Mouse (Mus musculus): ENCODE measurements at regions not wholly inside any gene's neighbourhood (a gene's known extent, or its start where the extent isn't known, plus 50 kb on each side); places are given as distances from the start of the nearest gene placed in this dataset.

DNA sequence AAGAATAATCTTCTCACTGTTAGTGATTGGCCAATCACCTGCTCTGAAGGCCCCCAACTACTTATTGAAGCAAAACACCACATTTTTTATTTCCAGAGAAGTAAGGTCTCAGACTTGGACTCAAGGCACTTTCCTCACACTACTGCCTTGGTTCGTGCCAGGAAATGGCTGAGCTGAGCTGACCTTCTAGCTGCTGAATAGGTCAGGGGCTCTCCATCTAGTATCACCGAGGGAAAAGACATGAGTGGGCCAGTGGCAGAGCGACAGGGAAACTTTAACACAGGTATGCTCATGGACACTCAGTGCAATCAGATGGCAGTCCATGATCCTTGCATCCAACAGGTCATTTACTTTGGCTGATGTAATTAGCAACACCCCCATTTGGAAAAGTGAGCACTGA lies 635.3 kb downstream of the Insc start:
- no peak overlapping the region for H3K27ac ChIP-seq (ENCODE audit: insufficient read depth, low read depth)
- H3K4me3 ChIP-seq (replicated peaks in 1 of 3; ENCODE audit: low read depth in 2 of 3, low read length in 2 of 3, poor library complexity in 1 of 3) = no peak overlapping the region
- dilution Hi-C loops (cut with MboI; ENCODE audit: extremely low pct_ligation_motif_present, extremely low pct_unique_long_range_greater_than_20kb, low sequenced_read_pairs) = no loop called here
- H3K36me3 ChIP-seq (replicated peaks in 1 of 2; ENCODE audit: control insufficient read depth in 1 of 2, insufficient read depth in 1 of 2, low read length in 1 of 2) = no peaks in the 10 kb centered on the region
- H3K27me3 ChIP-seq (replicated peaks) = no peaks in the 10 kb centered on the region
- DNase-seq (ENCODE audit: extremely low read depth) = no peak
- H3K9ac ChIP-seq (ENCODE audit: insufficient read depth, low read depth) = no peak overlapping the region
- H3K4me1 ChIP-seq (ENCODE audit: control insufficient read depth in 1 of 2, insufficient read depth in 2 of 2) = no peaks in the 10 kb centered on the region
- TF ChIP-seq E2F4 (IDR thresholded peaks at IDR 0.05; ENCODE audit: insufficient replicate concordance, low read depth, low read length) = no peak
- no peak for TF ChIP-seq ETS1 (conservative IDR thresholded peaks at IDR 0.05; ENCODE audit: low read depth, low read length)
- TF ChIP-seq SIN3A (IDR thresholded peaks at IDR 0.05; ENCODE audit: low read length) = no peak
- no peak for TF ChIP-seq POLR2AphosphoS2 (IDR thresholded peaks at IDR 0.05; ENCODE audit: low read depth, low read length)
- no peak for TF ChIP-seq KAT2A (IDR thresholded peaks at IDR 0.05; ENCODE audit: insufficient replicate concordance, low read length)
- TF ChIP-seq CHD1 (IDR thresholded peaks at IDR 0.05; ENCODE audit: low read depth, low read length) = no peak
- TF ChIP-seq TBP (conservative IDR thresholded peaks at IDR 0.05; ENCODE audit: low read depth, low read length) = no peak
- TF ChIP-seq MEF2A (IDR thresholded peaks at IDR 0.05; ENCODE audit: borderline replicate concordance, low read depth, low read length) = no peak
- in situ Hi-C loops (cut with MboI; ENCODE audit: low pct_ligation_motif_present, low pct_unique_long_range_greater_than_20kb, low sequenced_read_pairs) = no loop called here
- H3K9me3 ChIP-seq (replicated peaks; ENCODE audit: low read length) = no peaks in the 10 kb centered on the region
- no peaks in the 10 kb centered on the region for H3K79me2 ChIP-seq (replicated peaks; ENCODE audit: control insufficient read depth, extremely low read depth, insufficient read depth, poor library complexity, severe bottlenecking)
- H3K4me2 ChIP-seq (ENCODE audit: insufficient read depth, low read depth, poor library complexity, severe bottlenecking) = no peak overlapping the region

DNA sequence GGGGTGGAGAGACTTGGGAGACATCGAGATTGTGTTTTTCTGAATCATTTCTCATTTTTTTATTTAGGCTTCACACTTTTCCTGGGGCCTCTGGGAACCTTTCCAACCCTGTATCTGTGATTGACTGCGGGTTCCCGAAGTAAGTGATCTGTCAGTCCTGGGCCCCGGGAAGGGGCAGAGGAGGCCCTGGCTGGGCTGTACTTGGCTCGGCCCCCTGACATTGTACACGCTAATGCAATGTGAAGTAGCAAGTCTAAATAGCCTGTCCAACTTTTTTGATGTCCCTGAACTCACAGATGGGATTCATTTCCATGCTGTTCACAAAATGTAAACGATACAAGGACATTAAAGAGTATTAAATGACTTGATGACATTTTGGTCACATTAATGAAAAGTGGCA lies 636.1 kb downstream of the Insc start:
- in situ Hi-C loops (cut with MboI; ENCODE audit: low pct_ligation_motif_present, low pct_unique_long_range_greater_than_20kb, low sequenced_read_pairs) (no loop called here), dilution Hi-C loops (cut with MboI; ENCODE audit: extremely low pct_ligation_motif_present, extremely low pct_unique_long_range_greater_than_20kb, low sequenced_read_pairs) (no loop called here)
- H3K4me2 ChIP-seq (ENCODE audit: insufficient read depth, low read depth, poor library complexity, severe bottlenecking) = no peak overlapping the region
- H3K4me3 ChIP-seq (replicated peaks in 1 of 3; ENCODE audit: low read depth in 2 of 3, low read length in 2 of 3, poor library complexity in 1 of 3) = no peak overlapping the region
- no peaks in the 10 kb centered on the region for H3K27me3 ChIP-seq (replicated peaks)
- no peaks in the 10 kb centered on the region for H3K79me2 ChIP-seq (replicated peaks; ENCODE audit: control insufficient read depth, extremely low read depth, insufficient read depth, poor library complexity, severe bottlenecking)
- TF ChIP-seq CTCF (conservative IDR thresholded peaks at IDR 0.05 in 1 of 2, IDR thresholded peaks at IDR 0.05 in 1 of 2; ENCODE audit: low read depth in 2 of 2, low read length in 2 of 2) (no peak), POLR2AphosphoS2 (IDR thresholded peaks at IDR 0.05; ENCODE audit: low read depth, low read length) (no peak), TBP (conservative IDR thresholded peaks at IDR 0.05; ENCODE audit: low read depth, low read length) (no peak), MXI1 (IDR thresholded peaks at IDR 0.05; ENCODE audit: low read depth, low read length) (no peak), GABPA (IDR thresholded peaks at IDR 0.05; ENCODE audit: insufficient replicate concordance, low read depth, low read length) (no peak), UBTF (IDR thresholded peaks at IDR 0.05; ENCODE audit: low read depth, low read length) (no peak), ZC3H11A (IDR thresholded peaks at IDR 0.05; ENCODE audit: low read depth, low read length) (no peak), MAFK (IDR thresholded peaks at IDR 0.05; ENCODE audit: insufficient replicate concordance, low read length) (no peak), SMC3 (IDR thresholded peaks at IDR 0.05; ENCODE audit: low read depth, low read length) (no peak), TCF12 (IDR thresholded peaks at IDR 0.05; ENCODE audit: low read depth, low read length) (no peak), USF2 (conservative IDR thresholded peaks at IDR 0.05; ENCODE audit: low read depth, low read length) (no peak), E2F4 (IDR thresholded peaks at IDR 0.05; ENCODE audit: insufficient replicate concordance, low read depth, low read length) (no peak), MEF2A (IDR thresholded peaks at IDR 0.05; ENCODE audit: borderline replicate concordance, low read depth, low read length) (no peak), ELF1 (IDR thresholded peaks at IDR 0.05; ENCODE audit: low read depth, low read length) (no peak), PAX5 (IDR thresholded peaks at IDR 0.05; ENCODE audit: low read length) (no peak), KAT2A (IDR thresholded peaks at IDR 0.05; ENCODE audit: insufficient replicate concordance, low read length) (no peak), USF1 (IDR thresholded peaks at IDR 0.05; ENCODE audit: low read depth, low read length) (no peak), CHD1 (IDR thresholded peaks at IDR 0.05; ENCODE audit: low read depth, low read length) (no peak), EP300 (IDR thresholded peaks at IDR 0.05; ENCODE audit: low read length) (no peak), MAZ (IDR thresholded peaks at IDR 0.05; ENCODE audit: low read depth, low read length) (no peak)
- H3K36me3 ChIP-seq (replicated peaks in 1 of 2; ENCODE audit: control insufficient read depth in 1 of 2, insufficient read depth in 1 of 2, low read length in 1 of 2) = no peaks in the 10 kb centered on the region
- H3K27ac ChIP-seq (ENCODE audit: insufficient read depth, low read depth) = no peak overlapping the region
- no peak overlapping the region for H3K9ac ChIP-seq (ENCODE audit: insufficient read depth, low read depth)
- DNase-seq (ENCODE audit: extremely low read depth) = no peak
- H3K4me1 ChIP-seq (ENCODE audit: control insufficient read depth in 1 of 2, insufficient read depth in 2 of 2) = no peaks in the 10 kb centered on the region
- no peaks in the 10 kb centered on the region for H3K9me3 ChIP-seq (replicated peaks; ENCODE audit: low read length)

Data from CH12.LX (cell line).